Mouse (Mus musculus) erythroblast, embryonic 14.5 days (primary cell): ENCODE data around the gene Olfr934. TPM values are rescaled to one million over a fixed set of nuclear protein-coding genes. Genes with fewer than 3 reads are reported as not detected.

Source experiments
- H3K27me3 ChIP-seq: 2 replicates; pipeline ENCODE4 v1.6.1; 2012; ENCODE audit warnings: inconsistent platforms; ENCODE audit not compliant: control insufficient read depth
- H3K36me3 ChIP-seq: 2 replicates; pipeline ENCODE4 v1.6.1; 2012; ENCODE audit warnings: mild to moderate bottlenecking, inconsistent platforms; ENCODE audit not compliant: control insufficient read depth
- H3K4me1 ChIP-seq: 2 replicates; pipeline ENCODE4 v1.6.1; 2012; ENCODE audit warnings: inconsistent platforms; ENCODE audit not compliant: control insufficient read depth
- H3K4me3 ChIP-seq: replicated peaks from 2 replicates; pipeline ENCODE3; 2012; ENCODE audit warnings: moderate library complexity, mild to moderate bottlenecking, inconsistent platforms
- H3K9me3 ChIP-seq: 2 replicates; pipeline ENCODE4 v1.6.1; 2012; ENCODE audit warnings: low read length, inconsistent platforms, mixed read lengths; ENCODE audit not compliant: control insufficient read depth
- GATA1 ChIP-seq: IDR thresholded peaks from 2 replicates; pipeline ENCODE4 v1.6.1; 2012; ENCODE audit warnings: low read length, inconsistent platforms, mixed read lengths
- TAL1 ChIP-seq: IDR thresholded peaks from 3 replicates; pipeline ENCODE4 v1.6.1; 2012; ENCODE audit warnings: low read length, inconsistent platforms, mixed read lengths
- polyA plus RNA-seq: library from polyadenylated mRNA; stranded (reverse); fragments of >175 nt; gene quantifications from 2 replicates; pipeline ENCODE4 v1.2.3, GENCODE M21; 2012

Gene Olfr934
- not detected in 2 replicates for polyA plus RNA-seq

GRCm38 (mm10) chr9:38988215-38988614 is at the start of gene Olfr934:
TSS of gene Olfr934 (minus strand) at chr9:38988315.
- H3K36me3 ChIP-seq = no peaks in the 10 kb centered on the region
- no peaks in the 10 kb centered on the region for H3K9me3 ChIP-seq
- no peaks in the 10 kb centered on the region for H3K27me3 ChIP-seq
- no peaks in the 10 kb centered on the region for H3K4me1 ChIP-seq
- TF ChIP-seq GATA1 (no peak), TAL1 (no peak)
- no peak within 1 kb of the TSS for H3K4me3 ChIP-seq

- Histone ChIP-seq H3K4me3 (no peak within 1 kb of the TSS), H3K27me3 (no peaks in the 10 kb centered on the region), H3K36me3 (no peaks in the 10 kb centered on the region), H3K9me3 (no peaks in the 10 kb centered on the region; the same call in 1 of the 2 replicates), H3K4me1 (no peaks in the 10 kb centered on the region)
- no peak for TF ChIP-seq TAL1
- TF ChIP-seq GATA1 = no peak
Observed at GRCm38 (mm10) chr9:39023277-39023676, 35.2 kb upstream of the Olfr934 start, which contains the start of gene Olfr146. TSS of gene Olfr146 (minus strand) at chr9:39023377.

GRCm38 (mm10) chr9:38999583-38999982 is 11.5 kb upstream of the Olfr934 start, which contains the start of gene Olfr935:
TSS of gene Olfr935 (minus strand) at chr9:38999683.
- Histone ChIP-seq H3K9me3 (no peaks in the 10 kb centered on the region), H3K4me1 (no peaks in the 10 kb centered on the region), H3K4me3 (no peak within 1 kb of the TSS), H3K27me3 (no peaks in the 10 kb centered on the region), H3K36me3 (no peaks in the 10 kb centered on the region)
- no peak for TF ChIP-seq TAL1
- no peak for TF ChIP-seq GATA1

- peaks cover 3% of the 10 kb centered on the region; the same call in 1 of the 2 replicates for H3K9me3 ChIP-seq
- no peak within 1 kb of the TSS for H3K4me3 ChIP-seq
- H3K27me3 ChIP-seq = no peaks in the 10 kb centered on the region
- no peak for TF ChIP-seq TAL1
- TF ChIP-seq GATA1 = no peak
- H3K4me1 ChIP-seq = no peaks in the 10 kb centered on the region
- no peaks in the 10 kb centered on the region for H3K36me3 ChIP-seq
Observed at GRCm38 (mm10) chr9:38972013-38972412, 16.1 kb downstream of the Olfr934 start, which contains the start of gene Olfr933. TSS of gene Olfr933 (plus strand) at chr9:38972313.

- Histone ChIP-seq H3K36me3 (no peaks in the 10 kb centered on the region), H3K4me1 (no peaks in the 10 kb centered on the region), H3K4me3 (no peak overlapping the region), H3K9me3 (peaks cover 6% of the 10 kb centered on the region), H3K27me3 (no peaks in the 10 kb centered on the region)
- TF ChIP-seq TAL1 = no peak
- TF ChIP-seq GATA1 = no peak
Observed at GRCm38 (mm10) chr9:38954124-38954416, 34.0 kb downstream of the Olfr934 start.

- TF ChIP-seq TAL1 (no peak), GATA1 (no peak)
- Histone ChIP-seq H3K9me3 (peaks cover 6% of the 10 kb centered on the region), H3K27me3 (no peaks in the 10 kb centered on the region), H3K36me3 (no peaks in the 10 kb centered on the region), H3K4me3 (no peak overlapping the region), H3K4me1 (no peaks in the 10 kb centered on the region)
Observed at GRCm38 (mm10) chr9:38953401-38954123, 34.6 kb downstream of the Olfr934 start.

Other genes starting within 250 kb of the Olfr934 start
- not detected in 2 replicates for gene Olfr920, start 236.0 kb downstream of the Olfr934 start, polyA plus RNA-seq
- gene Olfr921, start 215.2 kb downstream of the Olfr934 start, polyA plus RNA-seq = not detected in 2 replicates
- not detected in 2 replicates for gene Olfr922, start 173.7 kb downstream of the Olfr934 start, polyA plus RNA-seq
- gene Olfr923, start 161.8 kb downstream of the Olfr934 start, polyA plus RNA-seq = 0.04 TPM in 1 of 2 replicates, not detected in the other
- gene Olfr924, start 143.9 kb downstream of the Olfr934 start, polyA plus RNA-seq = not detected in 2 replicates
- not detected in 2 replicates for gene Olfr26, start 133.3 kb downstream of the Olfr934 start, polyA plus RNA-seq
- gene Olfr926, start 111.2 kb downstream of the Olfr934 start, polyA plus RNA-seq = not detected in 2 replicates
- not detected in 2 replicates for gene Olfr930, start 58.5 kb downstream of the Olfr934 start, polyA plus RNA-seq
- gene Olfr933, start 16.0 kb downstream of the Olfr934 start, polyA plus RNA-seq = not detected in 2 replicates
- not detected in 2 replicates for gene Olfr935, start 11.4 kb upstream of the Olfr934 start, polyA plus RNA-seq
- 0.02 TPM in 1 of 2 replicates, not detected in the other for gene Olfr146, start 35.1 kb upstream of the Olfr934 start, polyA plus RNA-seq
- not detected in 2 replicates for gene Olfr937, start 76.6 kb upstream of the Olfr934 start, polyA plus RNA-seq
- gene Olfr938, start 90.6 kb upstream of the Olfr934 start, polyA plus RNA-seq = not detected in 2 replicates
- gene Olfr27, start 139.8 kb upstream of the Olfr934 start, polyA plus RNA-seq = not detected in 2 replicates
- not detected in 2 replicates for gene Olfr943, start 178.0 kb upstream of the Olfr934 start, polyA plus RNA-seq
- gene Olfr944, start 213.6 kb upstream of the Olfr934 start, polyA plus RNA-seq = not detected in 2 replicates